Mouse (Mus musculus) gastrocnemius, postnatal 4 days (tissue): ENCODE measurements around the gene Card19. TPM values are rescaled to one million over a fixed set of nuclear protein-coding genes. Genes with fewer than 3 reads are reported as not detected.
A peak's percentile ranks its signal among the peaks of the same experiment; 100 is the strongest.

Source experiments
- DNase-seq, 2 experiments: peaks; one replicate each; pipeline ENCODE4 v3.0.0; 2021 to 2022; ENCODE audit warnings: low spot score in 2 of 2, mixed read lengths in 2 of 2
- total RNA-seq, 2 experiments: library from RNA; stranded (reverse); gene quantifications; 2 replicates each; pipeline ENCODE4 v1.2.3; 2021

Gene Card19
- total RNA-seq, 2 experiments from 2014 or later: 54.5 to 62.9 TPM

- no peak for DNase-seq
These were observed 18.1 kb upstream of the Card19 start for GRCm38 (mm10) chr13:49233792-49234572.

GRCm38 (mm10) chr13:49225633-49226032 is 9.8 kb upstream of the Card19 start:
- DNase-seq: no peak

- DNase-seq: no peak
These were observed 9.3 kb upstream of the Card19 start for GRCm38 (mm10) chr13:49225159-49225558.

GRCm38 (mm10) chr13:49224729-49225128 is 8.9 kb upstream of the Card19 start:
- DNase-seq: no peak

- DNase-seq: no peak
These were observed 8.5 kb upstream of the Card19 start for GRCm38 (mm10) chr13:49224314-49224713.

GRCm38 (mm10) chr13:49220912-49221311 is 5.1 kb upstream of the Card19 start:
- DNase-seq: no peak

GRCm38 (mm10) chr13:49219367-49219766 is 3.5 kb upstream of the Card19 start:
- DNase-seq: no peak

- DNase-seq: no peak
These were observed 2.8 kb upstream of the Card19 start for GRCm38 (mm10) chr13:49218651-49219050.

GRCm38 (mm10) chr13:49216808-49217561 is 1.1 kb upstream of the Card19 start:
- no peak for DNase-seq

GRCm38 (mm10) chr13:49216220-49216552 is 349 bp upstream of the Card19 start:
- DNase-seq: no peak

- DNase-seq: no peak
These were observed 721 bp downstream of the Card19 start for GRCm38 (mm10) chr13:49215128-49215503.

- no peak for DNase-seq
These were observed 1.4 kb downstream of the Card19 start for GRCm38 (mm10) chr13:49214454-49214853.

- DNase-seq: no peak
These were observed 2.3 kb downstream of the Card19 start for GRCm38 (mm10) chr13:49213531-49213932.

- DNase-seq: no peak
These were observed 2.9 kb downstream of the Card19 start for GRCm38 (mm10) chr13:49212711-49213500.

- no peak for DNase-seq
These were observed 6.5 kb downstream of the Card19 start for GRCm38 (mm10) chr13:49209306-49209705.

GRCm38 (mm10) chr13:49206341-49206740 is 9.5 kb downstream of the Card19 start:
- DNase-seq: no peak

GRCm38 (mm10) chr13:49205381-49205998 is 10.3 kb downstream of the Card19 start:
- DNase-seq: peak; percentile 74 to 80

GRCm38 (mm10) chr13:49202556-49202955 is 13.3 kb downstream of the Card19 start:
- DNase-seq: no peak

GRCm38 (mm10) chr13:49200688-49201087 is 15.1 kb downstream of the Card19 start:
- no peak for DNase-seq

GRCm38 (mm10) chr13:49199891-49200290 is 15.9 kb downstream of the Card19 start:
- no peak for DNase-seq

- no peak for DNase-seq
These were observed 17.1 kb downstream of the Card19 start for GRCm38 (mm10) chr13:49198734-49199133.
